Mouse (Mus musculus) forebrain, embryonic 14.5 days (tissue): ENCODE measurements around the gene Il33. TPM values are rescaled to one million over a fixed set of nuclear protein-coding genes. Genes with fewer than 3 reads are reported as not detected.

ENCODE experiments used
- ATAC-seq: fragments of 200-750 bp; cut with Nextera tagmentation; 2 replicates; pipeline ENCODE4 v1.8.0; 2017; ENCODE audit warnings: mild to moderate bottlenecking, moderate library complexity
- DNase-seq: peaks from one replicate; pipeline ENCODE4 v3.0.0-alpha.2; 2015; ENCODE audit warnings: low spot score
- H3K27ac ChIP-seq: fragments of 300-500 bp; sonication (generic); 2 replicates; pipeline ENCODE4 v1.5.1; 2014; ENCODE audit warnings: low read depth, mild to moderate bottlenecking, control low read depth, low read length, moderate library complexity
- H3K27me3 ChIP-seq: fragments of 300-500 bp; sonication (generic); replicated peaks from 2 replicates; pipeline ENCODE4 v1.6.1; 2014; ENCODE audit warnings: low read length, control low read depth, mixed read lengths; ENCODE audit not compliant: control insufficient read depth, insufficient read depth
- H3K36me3 ChIP-seq: fragments of 300-500 bp; sonication (generic); 2 replicates; pipeline ENCODE4 v1.6.1; 2014; ENCODE audit warnings: low read length, control low read depth; ENCODE audit not compliant: control insufficient read depth, insufficient read depth
- H3K4me1 ChIP-seq: fragments of 300-500 bp; sonication (generic); 2 replicates; pipeline ENCODE4 v1.6.1; 2014; ENCODE audit warnings: antibody characterized with exemption, low read length, control low read depth; ENCODE audit not compliant: control insufficient read depth, insufficient read depth
- H3K4me2 ChIP-seq: fragments of 300-500 bp; sonication (generic); 2 replicates; pipeline ENCODE4 v1.6.1; 2014; ENCODE audit warnings: mild to moderate bottlenecking, control low read depth, low read length
- H3K4me3 ChIP-seq: fragments of 300-500 bp; sonication (generic); 2 replicates; pipeline ENCODE4 v1.5.1; 2014; ENCODE audit warnings: low read depth, low read length, control low read depth
- H3K9ac ChIP-seq: fragments of 300-500 bp; sonication (generic); 2 replicates; pipeline ENCODE4 v1.6.1; 2014; ENCODE audit warnings: mild to moderate bottlenecking, low read length, control low read depth, moderate library complexity
- H3K9me3 ChIP-seq: fragments of 300-500 bp; sonication (generic); replicated peaks from 2 replicates; pipeline ENCODE4 v1.6.1; 2016; ENCODE audit warnings: low read length, control low read depth, mixed read lengths; ENCODE audit not compliant: control insufficient read depth
- WGBS: fragments of 180-500 bp; shearing (Covaris S2); extraction: QIAGEN DNeasy Blood & Tissue Kit; methylation state at CpG from one replicate; pipeline ENCODE4 v1.1.7; 2014; 5-methylcytosine and 5-hydroxymethylcytosine counted together
- polyA plus RNA-seq: library from polyadenylated mRNA; unstranded; fragments of >200 nt; fragmentation: Nextera tagmentation; extraction: Ambion mirVana; gene quantifications from 2 replicates; pipeline ENCODE4 v1.2.1, GENCODE M21; 2014

The Il33 gene
- polyA plus RNA-seq: 0.36 and 0.55 TPM in 2 replicates

DNA sequence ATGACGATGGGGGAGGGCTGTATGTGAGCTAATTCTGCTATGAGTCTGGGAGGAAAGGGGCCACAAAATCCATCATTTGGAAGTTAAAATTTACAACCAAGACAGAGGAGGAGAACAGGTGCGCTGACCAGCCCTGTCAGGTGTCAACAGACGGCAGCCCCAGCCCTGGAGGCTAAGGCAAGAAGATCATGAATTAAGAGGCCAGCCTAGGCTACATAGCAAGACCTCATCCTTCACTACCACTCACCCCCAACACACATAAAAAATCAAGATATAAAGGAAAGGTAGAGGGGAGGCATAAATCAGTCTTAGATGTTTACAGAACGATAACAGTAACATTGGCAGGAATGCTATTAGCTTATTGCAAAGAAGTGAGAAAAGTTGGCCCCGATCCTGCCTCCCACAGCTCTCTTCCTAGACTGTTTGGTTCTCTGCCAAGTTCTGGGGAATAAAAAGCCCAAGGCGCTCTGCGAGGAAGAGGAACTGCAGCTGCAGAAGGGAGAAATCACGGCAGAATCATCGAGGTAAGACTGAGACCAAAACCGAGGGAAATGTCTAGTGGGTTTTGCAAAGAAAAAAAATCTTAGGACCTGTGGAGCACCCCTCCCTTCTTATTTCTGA is at the start of gene Il33:
Gene Il33 (plus strand): TSS at position 477 of the 621 bp plus-strand sequence.
- Histone ChIP-seq H3K27ac (no peak within 1 kb of the TSS), H3K9ac (no peak within 1 kb of the TSS), H3K36me3 (no peaks in the 10 kb centered on the region), H3K9me3 (no peaks in the 10 kb centered on the region), H3K4me2 (0 out of 2 replicates have a peak within 1 kb of the TSS, but pooled peaks have one; percentile 1), H3K27me3 (no peaks in the 10 kb centered on the region), H3K4me1 (no peaks in the 10 kb centered on the region; the same call in 1 of the 2 replicates), H3K4me3 (no peak within 1 kb of the TSS)
- no peak for ATAC-seq
- peak; percentile 93 for DNase-seq
- 43% methylated on average over 10 of the region's 10 CpGs for WGBS

DNA sequence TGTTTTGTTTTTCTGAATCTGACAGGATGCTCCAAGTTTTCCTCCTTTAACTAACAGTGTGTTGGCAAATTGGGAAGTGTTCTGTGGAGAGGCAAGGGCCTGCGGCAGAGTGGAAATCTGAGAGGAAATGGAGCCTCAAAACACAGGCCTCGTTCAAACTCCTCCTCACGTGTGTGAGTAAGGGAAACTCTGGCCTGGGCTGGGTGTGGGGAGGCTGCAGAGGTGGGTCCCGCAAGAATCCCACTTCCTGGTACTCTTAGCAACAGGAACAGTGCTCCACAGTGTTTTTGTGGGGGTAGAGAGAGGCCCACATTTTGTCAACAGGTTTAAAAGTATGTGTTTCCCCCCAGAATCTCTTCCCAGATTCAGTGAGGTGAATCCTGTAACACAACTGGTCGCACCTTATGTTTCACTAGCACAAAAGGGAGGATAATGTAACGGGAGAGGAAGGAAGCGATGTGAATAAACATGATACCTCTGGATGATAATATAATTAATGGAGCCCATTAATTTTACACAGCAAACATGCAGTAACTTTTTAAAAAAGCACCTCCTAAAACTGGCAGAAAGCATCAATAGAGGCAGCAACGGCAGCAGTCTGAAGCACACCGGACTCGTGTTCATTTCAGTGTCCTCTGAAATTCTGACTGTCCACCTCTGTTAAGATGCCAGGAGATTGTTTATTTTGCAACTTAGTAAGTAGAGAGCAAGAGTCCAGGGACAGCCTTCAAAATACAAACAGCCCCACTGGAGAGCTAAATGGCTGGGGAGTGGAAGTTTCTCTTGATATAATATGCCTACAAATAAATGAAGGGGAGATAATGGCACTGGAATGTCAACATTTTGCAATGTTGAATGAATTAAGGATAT is 47.3 kb upstream of the Il33 start:
- H3K9me3 ChIP-seq: no peaks in the 10 kb centered on the region
- H3K4me3 ChIP-seq: no peak overlapping the region
- DNase-seq (no peak), ATAC-seq (no peak)
- H3K9ac ChIP-seq: no peak overlapping the region
- H3K27ac ChIP-seq: no peak overlapping the region
- no peaks in the 10 kb centered on the region for H3K27me3 ChIP-seq
- WGBS: 83% methylated on average over 10 of the region's 10 CpGs
- no peak overlapping the region for H3K4me2 ChIP-seq
- no peaks in the 10 kb centered on the region for H3K36me3 ChIP-seq
- H3K4me1 ChIP-seq: no peaks in the 10 kb centered on the region

DNA sequence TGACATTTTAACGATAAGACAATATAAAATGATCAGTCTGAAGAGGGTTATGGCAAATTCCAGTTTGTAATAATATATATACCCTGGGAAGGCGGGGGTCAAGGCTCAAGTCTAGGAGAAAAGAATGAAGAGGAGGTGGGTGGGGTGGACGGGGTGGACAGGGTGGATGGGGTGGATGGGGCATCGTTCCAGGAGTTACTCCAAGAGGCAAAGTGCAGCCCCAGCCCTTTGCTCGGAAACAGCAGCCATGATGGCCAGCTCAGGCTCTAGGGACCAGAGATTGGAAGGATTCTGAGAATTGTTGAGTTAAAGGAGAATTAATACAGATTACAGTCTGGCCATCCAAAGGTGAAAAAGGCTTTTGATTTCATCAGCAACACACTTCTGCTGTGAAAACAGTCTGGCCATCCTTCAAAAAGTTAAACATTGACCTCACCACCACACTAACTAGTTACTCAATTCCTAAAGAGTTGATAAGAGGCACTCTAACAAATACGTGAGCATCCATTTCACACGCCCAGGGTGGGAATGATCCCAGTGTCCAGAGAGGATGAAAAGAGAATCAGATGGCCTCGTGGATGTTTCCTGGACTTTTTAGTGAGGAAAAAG is 45.9 kb upstream of the Il33 start:
- ATAC-seq (no peak), DNase-seq (no peak)
- H3K9ac ChIP-seq: no peak overlapping the region
- H3K4me3 ChIP-seq: no peak overlapping the region
- WGBS: 85% methylated on average over 8 of the region's 8 CpGs
- H3K4me2 ChIP-seq: no peak overlapping the region
- H3K27ac ChIP-seq: no peak overlapping the region
- H3K27me3 ChIP-seq: no peaks in the 10 kb centered on the region
- H3K4me1 ChIP-seq: no peaks in the 10 kb centered on the region
- no peaks in the 10 kb centered on the region for H3K36me3 ChIP-seq
- H3K9me3 ChIP-seq: no peaks in the 10 kb centered on the region

DNA sequence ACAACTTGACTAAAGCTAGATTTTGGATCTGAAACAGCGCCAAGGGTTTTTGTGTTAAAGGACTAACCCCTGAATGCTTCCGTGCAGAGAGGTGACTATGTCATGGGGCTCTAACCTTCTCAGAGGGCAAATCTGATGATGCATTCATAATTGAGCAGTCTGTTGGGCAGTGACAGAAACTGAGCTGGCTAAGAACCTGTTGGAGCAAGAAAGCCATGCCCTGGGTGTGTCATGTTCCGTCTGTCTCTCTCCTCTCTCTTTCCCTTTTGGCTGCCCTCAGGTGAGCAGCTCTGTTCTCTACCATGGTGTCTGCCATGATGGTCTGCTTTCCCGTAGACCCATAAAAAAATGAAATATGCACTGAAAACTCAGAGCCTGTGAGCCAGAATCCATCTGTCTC is 44.0 kb upstream of the Il33 start:
- no peaks in the 10 kb centered on the region for H3K4me1 ChIP-seq
- no peaks in the 10 kb centered on the region for H3K36me3 ChIP-seq
- DNase-seq (no peak), ATAC-seq (no peak)
- no peaks in the 10 kb centered on the region for H3K9me3 ChIP-seq
- H3K27ac ChIP-seq: no peak overlapping the region
- no peaks in the 10 kb centered on the region for H3K27me3 ChIP-seq
- H3K4me2 ChIP-seq: no peak overlapping the region
- H3K9ac ChIP-seq: no peak overlapping the region
- WGBS: 92% methylated on average over 4 of the region's 4 CpGs
- no peak overlapping the region for H3K4me3 ChIP-seq

DNA sequence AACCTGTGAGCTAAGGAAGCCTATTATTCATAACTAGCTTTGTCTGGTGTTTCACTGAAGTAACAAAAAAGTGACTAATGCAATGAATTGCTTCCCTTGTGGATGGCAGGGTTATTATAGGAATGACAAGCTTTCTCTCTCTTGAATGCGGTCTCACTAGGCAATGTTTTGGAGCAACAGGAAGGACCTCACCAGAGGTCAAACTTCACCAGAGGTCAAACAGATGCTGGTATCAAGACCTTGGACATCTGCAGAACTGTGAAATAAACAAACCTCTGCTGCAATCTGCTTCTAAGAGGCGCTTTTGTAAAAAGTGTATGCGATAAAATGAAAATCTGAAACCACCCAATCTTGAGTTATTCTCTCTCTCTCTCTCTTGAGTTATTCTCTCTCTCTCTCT is 42.2 kb upstream of the Il33 start:
- Histone ChIP-seq H3K36me3 (no peaks in the 10 kb centered on the region), H3K4me3 (no peak overlapping the region), H3K27me3 (no peaks in the 10 kb centered on the region), H3K4me2 (no peak overlapping the region), H3K9ac (no peak overlapping the region), H3K4me1 (no peaks in the 10 kb centered on the region), H3K9me3 (no peaks in the 10 kb centered on the region), H3K27ac (no peak overlapping the region)
- WGBS: 95% methylated on average over 3 of the region's 3 CpGs
- ATAC-seq (no peak), DNase-seq (no peak)

DNA sequence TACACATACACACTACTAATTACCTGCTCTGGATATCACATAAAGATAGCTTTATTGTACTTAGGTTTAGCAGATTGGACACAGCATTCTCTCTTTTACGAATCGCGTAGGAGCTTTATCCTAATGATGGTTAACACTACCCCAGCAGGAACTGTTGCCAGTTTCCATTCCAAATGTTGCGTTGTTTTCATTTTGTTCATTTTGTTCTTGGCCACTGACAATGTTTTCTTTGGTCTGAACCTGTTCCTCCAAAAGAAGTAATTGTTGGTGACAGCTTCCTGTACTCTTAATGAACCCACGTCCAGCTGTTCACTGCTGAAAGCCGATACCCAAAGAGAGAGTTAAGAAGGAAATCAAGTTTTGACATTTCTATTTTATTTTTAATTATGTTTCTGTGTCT is 39.4 kb upstream of the Il33 start:
- H3K4me1 ChIP-seq: no peaks in the 10 kb centered on the region
- H3K4me2 ChIP-seq: no peak overlapping the region
- no peak overlapping the region for H3K27ac ChIP-seq
- H3K36me3 ChIP-seq: no peaks in the 10 kb centered on the region
- no peaks in the 10 kb centered on the region for H3K27me3 ChIP-seq
- H3K9ac ChIP-seq: no peak overlapping the region
- 85% methylated on average over 6 of the region's 6 CpGs for WGBS
- no peak for ATAC-seq
- DNase-seq: no peak
- no peak overlapping the region for H3K4me3 ChIP-seq
- H3K9me3 ChIP-seq: no peaks in the 10 kb centered on the region

DNA sequence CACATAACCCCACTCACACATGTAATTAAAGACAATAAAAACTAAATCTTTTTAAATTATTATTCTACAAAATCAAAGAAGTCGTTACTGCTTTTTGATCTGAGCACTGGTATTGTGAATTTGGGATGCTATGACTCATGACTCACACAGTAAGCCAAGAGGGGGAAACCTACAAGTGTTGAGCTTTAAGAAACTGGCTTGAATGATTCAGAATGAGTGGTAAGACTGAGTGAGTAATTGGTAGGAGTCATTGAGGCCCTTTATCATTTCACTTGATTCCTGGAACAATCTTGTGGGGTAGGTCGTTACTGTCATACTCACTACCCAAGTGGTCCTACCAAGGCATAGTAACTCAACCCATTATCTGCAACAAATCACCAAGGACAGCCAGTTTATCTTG is 37.4 kb upstream of the Il33 start:
- WGBS: 89% methylated on average over 2 of the region's 2 CpGs
- no peaks in the 10 kb centered on the region for H3K27me3 ChIP-seq
- ATAC-seq: no peak

DNA sequence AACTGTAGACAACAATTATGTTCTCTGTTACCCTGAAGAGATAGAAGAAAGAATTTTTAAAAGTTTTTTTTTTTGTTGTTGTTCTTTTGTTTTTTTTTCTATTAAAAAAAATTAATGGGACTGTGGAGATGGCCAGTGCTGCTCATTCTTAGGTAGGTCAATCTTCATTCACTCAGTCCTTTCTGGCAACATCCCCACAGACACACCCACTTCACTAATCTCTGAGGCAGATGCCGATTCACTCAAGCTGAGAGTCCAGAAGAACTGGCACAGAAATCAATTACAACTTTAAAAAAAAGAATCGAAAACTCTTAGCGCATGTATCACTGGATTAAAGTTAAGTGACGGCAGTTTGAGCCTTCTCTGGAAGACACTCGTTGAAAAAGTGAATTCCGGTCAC is 36.0 kb upstream of the Il33 start:
- Histone ChIP-seq H3K4me2 (no peak overlapping the region), H3K27ac (no peak overlapping the region), H3K4me3 (no peak overlapping the region), H3K4me1 (no peaks in the 10 kb centered on the region), H3K9me3 (no peaks in the 10 kb centered on the region), H3K36me3 (no peaks in the 10 kb centered on the region), H3K9ac (no peak overlapping the region), H3K27me3 (no peaks in the 10 kb centered on the region)
- DNase-seq (no peak), ATAC-seq (no peak)
- 85% methylated on average over 6 of the region's 6 CpGs for WGBS

More for the DNA sequence above, 37.4 kb upstream of the Il33 start:
- Histone ChIP-seq H3K4me2 (no peak overlapping the region), H3K4me1 (no peaks in the 10 kb centered on the region), H3K9ac (no peak overlapping the region), H3K27ac (no peak overlapping the region), H3K4me3 (no peak overlapping the region), H3K9me3 (no peaks in the 10 kb centered on the region), H3K36me3 (no peaks in the 10 kb centered on the region)
- no peak for DNase-seq

DNA sequence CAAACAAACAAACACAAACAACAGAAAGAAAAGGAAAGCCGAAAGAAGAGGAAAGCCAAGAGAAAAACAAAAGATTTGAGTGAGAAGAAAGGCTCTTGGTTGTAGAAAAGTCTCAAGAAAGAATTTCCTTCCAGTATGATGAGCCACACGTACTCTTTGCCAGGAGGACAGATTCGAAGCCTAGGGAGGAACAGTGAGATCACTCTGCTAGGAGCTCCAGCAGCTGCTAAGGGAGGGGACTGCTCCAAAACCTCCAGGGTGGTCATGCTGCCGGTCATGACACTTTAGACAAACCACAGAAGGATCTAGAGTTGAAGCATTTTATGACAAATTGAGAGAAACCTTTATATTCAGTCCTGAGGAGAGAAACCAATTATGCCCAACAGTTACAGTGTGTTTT is 32.9 kb upstream of the Il33 start:
- no peak overlapping the region for H3K4me3 ChIP-seq
- no peak overlapping the region for H3K4me2 ChIP-seq
- no peak overlapping the region for H3K9ac ChIP-seq
- no peaks in the 10 kb centered on the region for H3K27me3 ChIP-seq
- H3K27ac ChIP-seq: no peak overlapping the region
- no peaks in the 10 kb centered on the region for H3K9me3 ChIP-seq
- WGBS: 82% methylated on average over 4 of the region's 4 CpGs
- no peak for DNase-seq
- ATAC-seq: no peak
- H3K36me3 ChIP-seq: no peaks in the 10 kb centered on the region
- no peaks in the 10 kb centered on the region for H3K4me1 ChIP-seq
